Mouse (Mus musculus): Measurements from ENCODE around the gene Gm20441.

GRCm38 (mm10) chr10:75760311-75760710 is 20.4 kb downstream of the Gm20441 start:
- peak; percentile 45 for TF ChIP-seq CTCF (conservative IDR thresholded peaks at IDR 0.05; ENCODE audit: low read length)
- no peak for TF ChIP-seq NANOG (IDR thresholded peaks at IDR 0.05; ENCODE audit: borderline replicate concordance, low read length)
- no peak for TF ChIP-seq POU5F1 (IDR thresholded peaks at IDR 0.05; ENCODE audit: borderline replicate concordance, low read length)
